Mouse (Mus musculus): ENCODE results near the gene Cadm2.

DNA sequence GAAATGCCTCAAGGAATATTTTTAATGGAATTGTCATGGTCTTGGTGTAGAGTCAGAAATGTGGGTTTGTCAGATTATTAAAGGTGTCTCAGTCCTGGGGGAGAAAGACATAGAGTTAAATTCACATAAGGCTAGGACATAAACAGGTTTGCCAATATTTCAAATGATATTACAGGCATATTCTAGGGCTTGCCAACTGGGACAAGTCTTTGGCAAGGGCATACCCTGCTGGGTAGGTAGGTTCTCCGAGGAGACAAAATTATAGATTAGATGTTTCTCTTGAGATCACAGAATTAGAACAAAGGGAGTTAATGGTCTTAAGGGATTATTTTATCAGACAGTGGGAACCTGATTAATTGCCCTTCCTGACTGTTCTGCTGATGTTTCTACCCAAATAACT is 434.4 kb downstream of the Cadm2 start:
- TF ChIP-seq CTCF (IDR thresholded peaks at IDR 0.05; ENCODE audit: control insufficient read depth, insufficient read depth, insufficient read length) (no peak), MYOG (IDR thresholded peaks at IDR 0.05; ENCODE audit: control insufficient read depth, extremely low read depth, insufficient read length) (no peak), USF1 (IDR thresholded peaks at IDR 0.05; ENCODE audit: low read depth) (no peak), MYOD1 (IDR thresholded peaks at IDR 0.05; ENCODE audit: control insufficient read depth, insufficient read length, low read depth) (no peak), FOSL1 (IDR thresholded peaks at IDR 0.05; ENCODE audit: insufficient read depth, low read length, poor library complexity, severe bottlenecking) (no peak)

All from C2C12 (cell line).